Mouse (Mus musculus): ENCODE data around the gene Mrap2. TPM values are rescaled to one million over a fixed set of nuclear protein-coding genes. Genes with fewer than 3 reads are reported as not detected.
"Not testable (repeated sequence)": the region's sequence is repeated elsewhere in the genome, so short reads cannot be mapped to it uniquely, and the experiment has no call there.

Mrap2 gene
- polyA plus RNA-seq (2015; fragmentation: Nextera tagmentation; extraction: Ambion mirVana), result 0.15 and 0.22 TPM in 2 replicates

DNA sequence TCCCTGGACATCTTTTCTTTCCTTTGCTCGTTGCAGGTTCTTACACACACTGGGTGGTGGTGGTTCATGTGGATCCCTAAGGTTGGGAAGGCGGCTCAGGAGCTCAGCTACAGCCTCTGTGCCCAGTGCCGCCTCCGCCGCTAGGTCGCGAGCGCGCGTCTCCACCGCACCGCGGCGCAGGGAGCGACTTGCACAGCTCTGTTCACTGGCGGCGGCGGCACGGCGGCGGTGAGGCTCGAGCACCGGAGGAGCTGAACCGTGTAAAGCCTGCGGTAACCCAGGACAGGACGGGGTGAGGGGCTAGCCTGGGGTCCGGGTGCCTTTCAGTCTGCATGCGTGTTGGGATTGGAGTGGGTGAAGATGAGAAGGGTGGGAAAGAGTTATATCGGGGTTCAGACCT, at the start of gene Mrap2:
Gene Mrap2, plus strand, starts transcription at position 201 of the 400 bp plus-strand sequence.
- 1% methylated on average over 29 of the region's 29 CpGs for WGBS
- Histone ChIP-seq H3K4me1 (peaks cover 4% of the 10 kb centered on the region; the same call in 1 of the 2 replicates), H3K4me3 (replicated peaks) (peak within 1 kb of the TSS; percentile 31), H3K9me3 (no peaks in the 10 kb centered on the region), H3K4me2 (peak within 1 kb of the TSS; percentile 51), H3K27me3 (replicated peaks) (peaks cover 17% of the 10 kb centered on the region), H3K36me3 (no peaks in the 10 kb centered on the region), H3K27ac (no peak within 1 kb of the TSS), H3K9ac (no peak within 1 kb of the TSS)
- peak; percentile 77 for ATAC-seq (ENCODE audit: insufficient read depth, low FRiP score, low read depth)

DNA sequence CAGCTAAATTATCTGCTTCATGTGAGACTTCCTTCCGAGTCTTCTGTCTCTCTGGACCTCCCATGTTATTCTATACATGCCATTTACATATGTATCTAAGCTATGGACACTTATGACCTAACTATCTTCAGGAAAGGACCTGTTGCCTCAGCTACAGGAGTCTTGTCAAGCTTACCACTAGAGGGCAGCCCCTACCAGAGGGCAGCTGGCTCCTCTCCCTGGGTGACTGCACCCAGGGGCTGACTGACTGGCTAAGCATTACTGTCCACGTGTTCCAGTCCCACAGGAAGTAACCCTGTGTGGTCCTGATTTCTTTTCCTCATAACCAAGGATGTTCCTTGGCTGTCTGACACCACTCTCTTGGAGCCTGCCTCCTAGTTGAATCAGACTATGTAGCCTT, 46.1 kb upstream of the Mrap2 start:
- WGBS, result 57% methylated on average over 2 of the region's 2 CpGs
- Histone ChIP-seq H3K27ac (no peak overlapping the region), H3K36me3 (no peaks in the 10 kb centered on the region), H3K4me3 (replicated peaks) (no peak overlapping the region), H3K4me2 (no peak overlapping the region), H3K27me3 (replicated peaks) (no peaks in the 10 kb centered on the region), H3K4me1 (no peaks in the 10 kb centered on the region), H3K9ac (no peak overlapping the region), H3K9me3 (no peaks in the 10 kb centered on the region)
- no peak for ATAC-seq (ENCODE audit: insufficient read depth, low FRiP score, low read depth)

DNA sequence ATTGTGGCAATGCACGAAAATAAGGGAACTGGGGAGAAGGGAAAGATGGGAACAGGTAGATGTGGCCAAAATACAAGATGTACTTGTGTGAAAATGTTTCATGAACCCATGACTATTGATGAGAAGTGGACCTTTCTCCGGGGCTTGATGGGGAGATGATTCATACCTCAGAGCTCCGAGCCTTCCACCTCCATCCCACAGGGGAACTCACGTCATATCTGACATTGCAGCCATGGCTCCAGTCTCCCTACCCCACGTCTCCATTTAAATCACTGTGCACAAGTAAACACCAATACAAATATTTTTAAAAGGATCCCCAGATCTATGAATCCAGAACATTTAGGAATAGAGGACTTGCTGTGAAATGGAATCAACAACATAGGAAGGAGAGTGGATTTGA, 29.1 kb upstream of the Mrap2 start:
- H3K36me3 ChIP-seq, result no peaks in the 10 kb centered on the region
- H3K9ac ChIP-seq, result no peak overlapping the region
- H3K27me3 ChIP-seq (replicated peaks), result no peaks in the 10 kb centered on the region
- no peak for ATAC-seq (ENCODE audit: insufficient read depth, low FRiP score, low read depth)
- no peak overlapping the region for H3K27ac ChIP-seq
- 68% methylated on average over 5 of the region's 5 CpGs for WGBS
- no peaks in the 10 kb centered on the region for H3K4me1 ChIP-seq
- no peaks in the 10 kb centered on the region for H3K9me3 ChIP-seq
- H3K4me3 ChIP-seq (replicated peaks), result no peak overlapping the region
- no peak overlapping the region for H3K4me2 ChIP-seq

DNA sequence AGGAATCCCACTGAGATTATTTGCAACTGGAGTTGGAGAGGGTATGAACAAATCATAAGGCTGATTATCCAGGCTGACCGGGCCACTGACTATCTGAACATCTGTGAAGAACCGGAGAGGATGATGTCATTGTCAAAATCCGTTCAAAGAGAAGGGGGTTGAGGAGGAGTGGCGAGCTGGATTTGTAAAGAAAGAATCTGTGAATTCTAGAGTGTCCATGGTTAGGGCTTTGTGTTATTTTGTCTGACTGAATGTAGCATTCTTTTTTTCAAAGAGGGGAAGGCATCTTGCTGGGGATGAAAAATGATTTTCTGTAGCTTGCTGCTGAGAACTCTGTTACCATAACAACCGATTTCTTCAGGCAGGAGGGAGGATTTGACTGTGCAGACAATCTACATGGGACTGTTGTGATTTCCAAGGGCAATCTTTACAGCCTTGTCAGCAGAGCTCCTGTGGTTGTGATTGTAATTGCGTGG, 28.6 kb upstream of the Mrap2 start:
- WGBS, result 46% methylated on average over 6 of the region's 6 CpGs
- Histone ChIP-seq H3K4me1 (no peaks in the 10 kb centered on the region), H3K36me3 (no peaks in the 10 kb centered on the region), H3K27ac (no peak overlapping the region), H3K9ac (no peak overlapping the region), H3K4me2 (no peak overlapping the region), H3K4me3 (replicated peaks) (no peak overlapping the region), H3K9me3 (no peaks in the 10 kb centered on the region), H3K27me3 (replicated peaks) (no peaks in the 10 kb centered on the region)
- ATAC-seq (ENCODE audit: insufficient read depth, low FRiP score, low read depth), result no peak

DNA sequence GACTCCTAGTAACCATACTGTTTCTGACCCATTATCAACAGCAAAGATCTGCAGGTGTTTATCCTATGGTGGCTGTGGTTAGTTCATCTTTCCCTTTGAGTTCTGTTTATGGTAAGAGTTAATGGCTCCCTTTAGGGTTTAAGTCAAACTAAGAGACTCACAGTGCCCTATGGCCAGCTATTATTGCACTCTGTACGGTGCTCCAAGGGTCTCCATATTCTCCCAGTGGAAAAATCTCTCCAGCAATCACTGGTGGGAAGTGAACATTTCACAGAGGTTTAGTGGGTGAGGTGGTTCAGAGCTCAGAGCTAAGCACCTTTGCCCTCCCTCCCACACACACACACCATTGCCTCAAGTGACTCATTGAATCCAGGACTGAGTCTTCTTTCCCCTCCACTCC, 28.1 kb upstream of the Mrap2 start:
- 56% methylated on average over 1 of the region's 1 CpGs for WGBS

DNA sequence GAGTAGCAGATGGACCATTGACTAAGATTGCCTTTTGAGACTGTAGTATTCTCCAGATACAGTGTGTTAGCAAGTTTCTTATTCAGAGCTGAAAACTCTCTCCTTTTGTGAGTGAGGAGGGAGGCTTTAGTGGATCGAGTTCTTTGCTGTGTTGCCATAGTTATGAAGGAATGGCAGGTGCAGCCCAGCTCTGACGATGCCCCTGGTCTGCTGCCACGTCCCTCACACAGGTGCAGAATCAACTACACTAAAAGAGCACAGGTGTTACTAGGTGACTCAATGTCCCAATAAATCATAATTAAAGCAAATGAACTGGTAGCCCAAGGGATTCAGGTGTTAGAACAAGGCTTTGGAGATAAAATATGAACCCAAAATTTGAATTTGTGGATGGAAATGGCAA, 25.1 kb upstream of the Mrap2 start:
- Histone ChIP-seq H3K4me1 (no peaks in the 10 kb centered on the region), H3K9ac (no peak overlapping the region), H3K36me3 (no peaks in the 10 kb centered on the region), H3K9me3 (no peaks in the 10 kb centered on the region), H3K4me3 (replicated peaks) (no peak overlapping the region), H3K27me3 (replicated peaks) (no peaks in the 10 kb centered on the region), H3K27ac (no peak overlapping the region), H3K4me2 (no peak overlapping the region)
- 53% methylated on average over 3 of the region's 3 CpGs for WGBS
- no peak for ATAC-seq (ENCODE audit: insufficient read depth, low FRiP score, low read depth)

More for the DNA sequence above, 28.1 kb upstream of the Mrap2 start:
- H3K36me3 ChIP-seq, result no peaks in the 10 kb centered on the region
- H3K27ac ChIP-seq, result no peak overlapping the region
- no peaks in the 10 kb centered on the region for H3K9me3 ChIP-seq
- no peak for ATAC-seq (ENCODE audit: insufficient read depth, low FRiP score, low read depth)
- no peaks in the 10 kb centered on the region for H3K27me3 ChIP-seq (replicated peaks)
- no peaks in the 10 kb centered on the region for H3K4me1 ChIP-seq
- H3K4me3 ChIP-seq (replicated peaks), result no peak overlapping the region
- H3K4me2 ChIP-seq, result no peak overlapping the region
- no peak overlapping the region for H3K9ac ChIP-seq

DNA sequence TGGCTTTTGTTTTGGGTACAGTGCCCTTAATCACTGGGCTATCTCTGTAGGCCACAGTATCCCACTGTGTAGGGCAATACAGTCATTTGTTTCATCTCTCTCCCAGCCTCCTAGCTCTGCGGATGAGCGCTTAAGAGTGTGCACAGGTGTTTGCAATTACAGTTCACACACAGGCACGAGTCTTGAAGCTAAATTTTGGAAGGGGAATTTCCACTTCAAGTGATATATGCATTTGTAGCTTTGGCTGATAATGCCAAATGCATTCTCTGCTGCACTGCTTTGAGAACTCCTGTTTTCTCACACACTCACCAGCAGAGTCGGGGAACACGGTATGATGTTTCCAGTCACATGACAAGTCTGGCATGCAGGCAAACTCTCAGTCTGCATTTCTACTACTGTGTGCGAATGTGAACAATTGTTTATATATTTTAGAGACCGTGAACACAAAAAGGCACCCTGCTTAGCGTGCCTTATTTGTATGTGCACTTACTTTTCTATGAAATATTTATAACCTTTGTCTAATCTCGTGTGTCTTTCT, 22.1 kb upstream of the Mrap2 start:
- Histone ChIP-seq H3K4me1 (no peaks in the 10 kb centered on the region), H3K27me3 (replicated peaks) (no peaks in the 10 kb centered on the region), H3K9ac (no peak overlapping the region), H3K4me2 (no peak overlapping the region), H3K4me3 (replicated peaks) (no peak overlapping the region), H3K36me3 (no peaks in the 10 kb centered on the region), H3K9me3 (no peaks in the 10 kb centered on the region), H3K27ac (no peak overlapping the region)
- 55% methylated on average over 9 of the region's 9 CpGs for WGBS
- no peak for ATAC-seq (ENCODE audit: insufficient read depth, low FRiP score, low read depth)

DNA sequence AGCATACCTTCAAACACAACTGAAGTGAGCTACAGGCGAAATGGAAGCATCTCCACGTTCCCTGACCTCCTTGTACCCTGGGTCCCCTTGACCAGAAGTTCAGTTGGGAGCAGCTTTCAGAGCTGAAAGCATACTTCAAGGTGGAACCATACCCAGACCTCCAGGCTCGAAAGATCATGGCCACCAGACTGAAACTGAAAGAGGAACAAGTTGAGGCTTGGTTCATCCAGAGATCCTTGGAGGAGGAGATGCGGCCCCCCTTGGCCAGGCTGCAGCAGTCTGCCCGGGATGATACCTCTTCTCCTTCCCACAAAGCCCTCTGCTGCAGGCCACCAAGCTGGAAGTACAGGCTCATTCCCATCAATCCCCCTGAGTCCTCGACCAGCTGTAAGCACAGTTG, 17.1 kb upstream of the Mrap2 start:
- not testable (repeated sequence) for H3K36me3 ChIP-seq; H3K9me3 ChIP-seq; H3K27me3 ChIP-seq (replicated peaks); H3K4me1 ChIP-seq; H3K27ac ChIP-seq; H3K4me2 ChIP-seq; ATAC-seq (ENCODE audit: insufficient read depth, low FRiP score, low read depth); H3K4me3 ChIP-seq (replicated peaks); H3K9ac ChIP-seq
- 72% methylated on average over 6 of the region's 6 CpGs for whole genome bisulfite sequencing

DNA sequence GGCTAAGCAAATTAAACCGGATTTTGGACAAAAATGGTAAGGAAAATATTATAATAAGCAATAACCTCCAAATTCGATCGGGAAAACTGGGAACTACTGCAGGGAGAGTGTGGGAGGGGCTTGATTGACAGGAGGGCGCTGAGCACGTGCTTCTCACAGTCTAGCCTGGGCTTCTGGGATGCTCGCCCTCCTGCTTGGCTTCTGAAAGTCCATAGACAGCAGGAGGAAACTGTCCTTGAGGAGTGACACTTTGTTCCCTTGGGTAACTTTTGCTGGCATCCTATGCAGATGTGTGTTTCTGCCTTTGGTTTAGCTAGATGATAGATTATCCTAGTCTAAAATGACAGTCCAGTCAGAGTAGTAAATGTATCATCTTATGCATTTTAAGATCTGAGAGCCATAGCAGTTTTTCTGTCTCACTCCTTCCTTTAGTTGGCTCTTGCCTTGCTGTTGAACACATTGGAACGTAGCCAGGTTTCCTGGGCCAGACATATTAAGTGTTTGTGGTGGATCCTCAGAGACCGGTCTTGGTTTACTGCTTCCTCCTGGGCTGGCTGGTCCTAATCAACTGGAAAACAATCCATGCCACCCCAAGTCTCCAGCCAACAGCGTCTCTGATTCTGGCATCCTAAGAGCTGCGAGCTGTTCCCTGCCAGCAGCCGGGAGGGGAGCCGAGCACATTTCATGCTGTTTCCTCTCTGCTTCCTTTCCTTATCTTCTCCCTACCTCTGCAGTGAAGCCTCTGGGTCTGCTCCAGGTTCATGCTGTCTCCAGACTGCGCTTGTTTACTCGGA, 8.1 kb upstream of the Mrap2 start:
- no peak overlapping the region for H3K4me2 ChIP-seq
- H3K36me3 ChIP-seq, result no peaks in the 10 kb centered on the region
- no peak for ATAC-seq (ENCODE audit: insufficient read depth, low FRiP score, low read depth)
- no peaks in the 10 kb centered on the region for H3K9me3 ChIP-seq
- no peak overlapping the region for H3K4me3 ChIP-seq (replicated peaks)
- 64% methylated on average over 14 of the region's 14 CpGs for WGBS
- H3K9ac ChIP-seq, result no peak overlapping the region
- H3K4me1 ChIP-seq, result no peaks in the 10 kb centered on the region
- no peaks in the 10 kb centered on the region for H3K27me3 ChIP-seq (replicated peaks)
- H3K27ac ChIP-seq, result no peak overlapping the region

DNA sequence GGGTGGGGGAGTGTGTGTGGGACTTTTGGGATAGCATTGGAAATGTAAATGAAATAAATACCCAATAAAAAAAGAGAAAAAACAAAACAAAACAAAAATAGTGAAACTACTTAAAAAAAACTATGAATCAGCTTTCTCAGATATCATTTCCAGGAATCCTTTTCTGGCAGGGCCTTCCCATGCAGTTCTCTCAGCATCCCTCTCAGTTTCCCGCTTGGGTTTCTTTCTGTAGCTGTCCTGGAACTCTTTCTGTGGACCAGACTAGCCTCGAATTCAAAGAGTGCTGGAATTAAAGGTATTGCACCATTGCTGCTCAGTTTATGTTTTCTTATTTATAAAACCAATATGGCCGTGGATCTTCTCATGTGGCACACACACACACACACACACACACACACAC, 1.0 kb upstream of the Mrap2 start:
- 71% methylated on average over 3 of the region's 3 CpGs for WGBS
- H3K4me3 ChIP-seq (replicated peaks), result no peak overlapping the region
- H3K27me3 ChIP-seq (replicated peaks), result peaks cover 17% of the 10 kb centered on the region
- H3K36me3 ChIP-seq, result no peaks in the 10 kb centered on the region
- H3K9me3 ChIP-seq, result no peaks in the 10 kb centered on the region
- H3K9ac ChIP-seq, result no peak overlapping the region
- H3K27ac ChIP-seq, result no peak overlapping the region
- no peak for ATAC-seq (ENCODE audit: insufficient read depth, low FRiP score, low read depth)
- peaks cover 4% of the 10 kb centered on the region; the same call in 1 of the 2 replicates for H3K4me1 ChIP-seq
- no peak overlapping the region for H3K4me2 ChIP-seq

DNA sequence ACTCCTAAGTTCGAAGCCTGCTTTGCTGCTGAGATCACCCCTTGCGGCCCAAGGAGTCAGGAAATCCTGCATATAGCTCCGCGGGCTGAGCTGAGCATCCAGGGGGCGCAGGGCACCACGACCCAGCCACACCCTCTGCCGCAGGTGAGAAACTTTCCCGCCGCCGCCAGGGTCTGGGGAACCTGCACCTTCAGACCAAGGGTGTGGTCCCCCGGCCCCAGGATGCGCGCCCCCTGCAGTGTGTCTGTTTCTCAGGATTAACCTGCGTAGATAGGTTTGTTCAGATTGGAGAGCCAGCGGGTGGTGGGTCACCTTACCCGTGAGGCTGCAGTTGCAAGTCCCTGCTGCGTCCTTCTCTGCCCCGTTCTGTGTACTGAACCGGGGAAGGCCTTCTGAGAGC, 426 bp downstream of the Mrap2 start:
- Histone ChIP-seq H3K27me3 (replicated peaks) (peaks cover 17% of the 10 kb centered on the region), H3K27ac (no peak overlapping the region), H3K4me2 (peak overlapping the region; percentile 51), H3K9me3 (no peaks in the 10 kb centered on the region), H3K9ac (no peak overlapping the region), H3K4me1 (peaks cover 4% of the 10 kb centered on the region; the same call in 1 of the 2 replicates), H3K4me3 (replicated peaks) (peak overlapping the region; percentile 31), H3K36me3 (no peaks in the 10 kb centered on the region)
- WGBS, result 1% methylated on average over 19 of the region's 19 CpGs
- no peak for ATAC-seq (ENCODE audit: insufficient read depth, low FRiP score, low read depth)

DNA sequence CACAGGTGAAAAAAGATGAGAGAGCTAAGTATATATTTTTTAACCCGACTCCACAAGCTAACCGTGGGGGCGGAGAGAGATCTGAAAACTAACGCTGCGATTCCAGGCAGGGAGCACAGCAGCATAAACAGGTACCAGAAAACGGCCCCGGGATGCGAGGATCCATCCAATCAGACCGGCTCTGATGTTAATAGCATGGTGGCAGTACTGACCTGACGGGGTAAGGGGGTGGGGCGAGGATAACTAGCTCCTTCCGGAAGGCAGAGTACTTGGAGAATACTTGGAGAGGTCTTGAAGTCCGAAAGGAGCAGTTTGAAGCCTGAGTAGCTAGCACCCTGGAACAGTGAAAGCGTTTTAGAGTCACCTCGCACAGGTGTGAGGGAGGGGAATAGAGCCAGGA, 1.1 kb downstream of the Mrap2 start:
- ATAC-seq (ENCODE audit: insufficient read depth, low FRiP score, low read depth), result no peak
- peaks cover 4% of the 10 kb centered on the region; the same call in 1 of the 2 replicates for H3K4me1 ChIP-seq
- peak overlapping the region; percentile 51 for H3K4me2 ChIP-seq
- WGBS, result 4% methylated on average over 15 of the region's 15 CpGs
- H3K27me3 ChIP-seq (replicated peaks), result peaks cover 17% of the 10 kb centered on the region
- no peak overlapping the region for H3K27ac ChIP-seq
- no peaks in the 10 kb centered on the region for H3K9me3 ChIP-seq
- no peak overlapping the region for H3K9ac ChIP-seq
- no peaks in the 10 kb centered on the region for H3K36me3 ChIP-seq
- peak overlapping the region; percentile 31; the same call in 1 of the 2 replicates for H3K4me3 ChIP-seq (replicated peaks)

Data from stomach, embryonic 15.5 days (tissue).